Mouse (Mus musculus) NIH3T3 (cell line): Measurements from ENCODE around the gene Sec61b.
A peak's percentile ranks its signal among the peaks of the same experiment; 100 is the strongest.

Experiments used
- DNase-seq: peaks from one replicate; pipeline ENCODE4 v3.0.0-alpha.2; 2012; ENCODE audit warnings: low read depth

The Sec61b gene

DNA sequence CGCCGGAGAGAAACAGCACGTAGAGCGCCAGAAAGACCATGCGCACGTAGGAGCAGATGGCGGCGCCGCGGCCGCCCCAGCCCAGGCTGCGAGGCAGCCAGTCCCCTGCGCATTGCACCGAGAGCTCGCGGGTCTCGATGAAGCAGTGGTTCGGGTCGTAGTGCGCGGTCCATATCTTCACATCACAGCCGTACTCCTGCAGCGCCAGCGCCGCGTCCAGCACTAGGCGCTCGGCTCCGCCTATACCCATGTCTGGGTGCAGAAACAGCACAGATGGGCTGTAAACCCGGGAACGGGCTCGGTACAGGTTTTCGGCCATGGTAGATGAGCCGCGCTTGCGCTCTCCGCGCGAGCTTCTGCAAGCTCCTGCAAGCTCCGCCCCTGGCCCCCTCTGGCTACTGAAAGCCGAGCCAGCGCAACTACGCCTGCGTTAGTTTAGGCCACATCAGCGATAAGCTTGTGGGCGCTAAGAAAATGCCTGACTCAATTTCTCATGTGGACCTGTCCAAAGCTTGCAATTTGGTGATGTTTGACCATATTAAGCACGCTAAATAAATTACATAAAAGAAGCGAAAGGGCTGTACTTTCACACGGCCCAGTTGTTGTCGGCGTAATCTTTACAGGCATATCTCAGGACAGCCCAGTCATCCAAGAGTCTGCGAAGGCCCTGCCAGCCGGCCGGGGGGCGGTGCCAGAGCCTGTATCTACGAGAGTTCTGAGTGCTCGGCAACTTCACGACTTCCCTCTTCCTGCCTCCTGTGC lies at the start of gene Sec61b, which contains the start of gene Alg2:
Sec61b (plus strand) TSS at position 691 of the 762 bp plus-strand sequence.
Alg2 (minus strand) TSS at position 366 of the 762 bp plus-strand sequence.
- DNase-seq: peak; percentile 97

DNA sequence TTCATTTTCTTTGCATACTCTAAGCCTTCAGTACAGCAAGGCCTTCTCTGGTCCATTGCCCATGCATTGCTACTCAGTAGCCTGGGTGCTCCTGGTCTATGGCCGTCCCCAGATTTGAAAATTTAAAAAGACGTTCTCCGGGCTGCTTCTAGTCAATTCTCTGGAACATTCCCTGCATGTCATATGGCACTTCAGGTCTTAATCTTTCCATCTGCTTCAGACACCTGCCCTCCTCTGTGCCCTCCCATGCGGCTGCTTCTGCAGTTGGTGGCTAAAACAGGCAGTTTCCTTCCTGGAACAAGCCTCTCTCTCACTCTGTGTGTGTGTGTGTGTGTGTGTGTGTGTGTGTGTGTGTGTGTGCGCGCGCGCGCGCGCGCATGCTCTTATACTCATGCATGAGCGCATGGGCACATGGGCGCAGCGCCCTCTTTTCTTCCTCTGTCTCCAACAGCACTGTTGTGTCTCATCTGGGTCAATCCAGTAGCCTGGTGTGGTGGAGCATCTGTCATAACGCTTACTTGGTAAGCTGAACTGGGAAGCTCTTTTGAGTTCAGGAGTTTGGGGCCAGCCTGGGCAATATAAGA lies 49.1 kb upstream of the Sec61b start:
- no peak for DNase-seq

DNA sequence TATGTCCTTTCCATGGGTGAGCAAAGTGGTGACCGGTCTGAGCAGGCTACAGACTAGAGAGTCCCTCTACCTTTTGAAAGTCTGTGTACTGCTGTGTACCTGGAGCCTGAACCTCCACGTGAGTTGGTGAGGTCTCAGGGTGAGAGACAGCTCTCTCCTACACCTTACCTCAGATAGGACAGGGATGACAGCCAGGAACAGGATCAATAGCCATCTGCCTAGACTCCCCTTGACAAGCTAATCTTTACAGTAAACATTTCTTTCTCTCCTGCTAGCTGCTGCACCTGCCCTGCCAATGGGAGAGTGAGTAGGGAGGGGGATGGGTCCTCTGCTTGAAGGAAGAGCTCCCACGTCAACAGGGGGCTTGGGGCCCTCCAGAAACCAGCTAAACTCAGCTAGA lies 46.9 kb upstream of the Sec61b start:
- DNase-seq: no peak

DNA sequence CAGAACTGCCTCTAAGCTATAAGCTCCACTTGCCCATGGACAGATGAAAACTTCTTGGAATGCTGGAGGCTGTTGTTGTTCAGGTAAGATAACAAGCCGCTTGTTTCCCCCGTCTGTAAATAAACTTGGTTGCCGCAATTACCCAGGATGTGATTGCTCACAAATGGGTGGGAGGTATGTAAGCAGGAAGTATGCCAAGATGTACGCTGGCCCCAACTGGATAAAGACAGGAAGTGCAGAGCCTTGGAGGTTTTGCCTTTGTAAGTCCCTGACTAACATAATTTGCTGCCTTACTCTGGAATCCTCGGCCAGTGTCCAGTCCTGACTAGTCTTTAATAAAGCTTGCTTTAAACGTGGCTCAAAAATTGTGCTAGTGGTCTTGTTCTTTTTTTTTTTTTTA lies 43.9 kb upstream of the Sec61b start:
- DNase-seq: peak; percentile 53

DNA sequence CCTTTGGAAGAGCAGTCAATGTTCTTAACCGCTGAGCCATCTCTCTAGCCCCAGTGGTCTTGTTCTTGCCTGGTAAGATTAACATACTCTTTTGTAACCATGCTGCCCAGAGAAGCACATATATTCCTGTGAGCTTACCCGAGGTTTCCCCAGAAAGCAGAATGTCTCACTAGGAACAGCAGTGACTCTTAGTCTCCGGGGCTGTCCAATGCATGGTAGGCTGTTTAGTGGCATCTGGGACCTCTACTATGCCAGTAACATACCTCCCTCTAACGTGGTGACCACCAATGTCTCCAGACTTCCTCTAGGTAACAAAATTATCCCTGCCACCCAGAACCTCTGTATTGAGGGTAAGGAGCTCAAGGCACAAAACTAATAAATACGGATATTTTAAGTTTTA lies 43.4 kb upstream of the Sec61b start:
- no peak for DNase-seq

DNA sequence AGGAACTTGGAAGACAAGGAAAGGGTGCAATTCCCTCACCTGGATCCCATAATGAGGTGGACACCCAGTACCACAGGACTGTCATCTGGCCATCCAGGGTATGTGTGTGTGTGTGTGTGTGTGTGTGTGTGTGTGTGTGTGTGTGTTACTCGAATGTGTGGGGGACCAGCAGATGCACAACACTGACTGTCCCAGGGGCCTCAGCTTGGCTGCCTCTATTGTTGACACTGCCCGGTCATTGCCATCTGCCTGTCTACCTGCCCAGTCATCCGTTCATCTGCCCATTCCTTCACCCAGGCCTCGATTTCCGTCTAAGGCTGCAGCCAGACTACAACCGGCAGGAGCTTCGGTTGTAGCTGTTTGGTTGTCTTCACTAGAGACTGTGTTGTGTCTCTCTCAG lies 41.7 kb upstream of the Sec61b start:
- no peak for DNase-seq

DNA sequence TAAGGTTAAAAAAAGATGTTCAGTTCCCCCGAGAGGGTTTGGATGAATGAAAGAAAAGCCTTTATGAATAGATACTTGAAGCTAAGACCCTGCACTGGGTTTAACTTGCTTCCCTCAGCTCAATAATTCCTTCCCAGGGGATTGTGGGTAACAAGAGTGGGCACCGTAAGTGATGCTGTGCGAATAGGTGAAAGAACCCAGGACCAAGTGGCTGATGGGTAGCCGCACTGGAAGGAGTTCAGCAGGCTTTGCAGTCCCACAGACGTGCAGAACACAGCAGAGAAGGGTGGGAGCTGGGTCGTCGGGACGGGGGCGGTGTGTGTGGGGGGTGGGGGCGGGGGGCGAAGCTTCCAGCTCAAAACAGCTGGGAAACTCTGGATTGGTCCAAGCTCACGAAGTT lies 39.3 kb upstream of the Sec61b start:
- no peak for DNase-seq

DNA sequence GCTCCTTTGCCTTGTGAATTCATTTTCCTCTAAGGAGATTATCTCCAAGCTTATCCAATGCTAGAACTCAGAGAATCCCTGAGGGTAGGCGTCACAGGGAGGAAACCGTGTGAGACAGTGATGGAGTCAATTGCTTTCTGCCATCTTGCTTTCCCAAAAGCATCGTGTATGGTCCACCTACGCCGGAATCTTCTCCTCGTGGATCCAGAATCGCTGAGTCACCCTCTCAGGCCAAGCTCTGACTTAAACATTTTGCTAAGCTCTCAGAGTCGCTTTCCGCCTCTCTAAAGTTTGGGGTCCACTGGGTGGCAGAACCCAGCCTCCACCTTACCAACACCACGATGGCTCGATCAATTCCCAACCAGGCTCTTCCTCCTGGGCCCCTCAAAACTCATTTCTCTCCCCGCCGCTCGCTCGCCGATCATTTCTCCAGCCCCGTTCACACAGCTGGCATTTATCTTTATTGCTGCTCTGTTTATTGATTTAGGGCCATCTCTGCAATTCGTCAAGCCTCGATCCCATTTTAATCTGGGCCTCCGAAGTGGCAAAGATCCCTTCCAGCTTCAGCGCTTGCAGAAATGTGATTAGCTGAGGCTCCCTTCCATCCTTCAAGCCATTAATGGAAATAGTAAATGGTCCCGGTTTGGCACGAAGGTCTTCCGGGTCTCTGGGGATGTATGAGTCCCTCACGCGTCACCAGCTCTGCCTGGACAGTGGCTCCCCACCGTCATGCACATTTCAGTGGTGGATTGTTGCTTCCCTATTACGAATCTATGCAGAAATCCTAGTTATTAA lies 38.7 kb upstream of the Sec61b start:
- DNase-seq: no peak

DNA sequence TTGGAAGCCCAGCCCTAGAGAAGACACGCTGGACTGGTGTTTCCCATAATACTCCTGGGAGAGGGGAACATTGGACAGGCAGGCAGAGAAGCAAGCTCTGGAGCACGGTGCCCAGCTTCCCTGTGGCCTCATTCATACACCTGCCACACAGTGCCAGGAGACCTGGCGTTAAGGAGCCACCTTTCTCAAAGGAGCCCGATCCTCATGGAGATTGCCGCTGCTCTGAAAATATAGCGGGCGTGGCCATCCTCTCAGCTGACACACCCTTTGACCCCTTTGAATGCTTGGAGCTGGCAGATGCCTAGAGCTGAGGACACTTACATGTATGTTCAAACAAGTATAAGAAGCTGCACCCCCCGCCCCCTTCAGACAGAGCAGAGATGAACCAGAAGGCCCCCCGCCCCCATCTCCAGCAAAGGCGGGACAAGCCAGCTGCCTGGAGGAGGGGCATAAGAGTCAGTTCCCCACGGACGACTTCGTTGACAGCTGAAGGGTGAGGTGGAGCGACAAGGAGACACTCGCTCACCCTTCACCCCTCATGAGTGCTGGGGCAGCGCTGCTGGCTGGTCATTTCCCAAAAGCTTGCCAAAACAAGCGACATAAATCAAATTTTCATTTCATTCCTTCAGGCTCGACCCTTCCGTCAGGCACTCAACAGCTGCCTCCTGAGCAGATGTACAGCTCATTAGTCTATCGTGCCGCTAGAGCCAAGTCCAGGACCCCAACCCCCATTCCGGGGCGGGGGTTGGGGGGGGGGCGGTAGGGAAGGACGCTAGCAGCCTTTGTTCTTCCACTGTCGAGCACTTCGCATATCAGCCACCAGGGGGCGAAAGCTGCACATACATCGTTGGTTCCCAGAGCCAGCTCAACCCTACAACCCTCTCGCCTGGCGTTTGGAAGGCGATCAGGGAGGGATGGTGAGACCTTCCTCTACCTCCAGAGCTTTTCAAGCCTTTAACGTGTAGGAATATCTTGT lies 36.8 kb upstream of the Sec61b start:
- peak; percentile 94 for DNase-seq

DNA sequence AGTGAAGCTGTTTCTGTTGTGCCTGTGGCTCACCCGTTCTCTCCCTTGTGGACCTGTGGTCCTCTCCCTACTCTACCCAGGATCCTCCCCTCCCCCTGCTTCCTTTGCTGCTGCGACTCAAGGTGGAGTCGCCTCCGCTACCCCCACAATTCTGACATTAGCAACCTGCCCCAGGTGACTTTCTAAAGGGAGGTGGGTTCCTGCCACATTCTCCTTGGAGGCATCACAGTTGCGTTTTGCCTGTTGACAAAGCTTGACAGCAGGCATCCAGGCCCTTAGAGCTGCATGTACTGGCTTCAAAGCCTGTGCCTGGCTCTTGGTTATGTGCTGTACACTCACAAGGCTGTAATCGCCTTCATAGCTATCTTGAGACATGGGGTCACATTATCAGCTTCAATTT lies 35.5 kb upstream of the Sec61b start:
- no peak for DNase-seq

DNA sequence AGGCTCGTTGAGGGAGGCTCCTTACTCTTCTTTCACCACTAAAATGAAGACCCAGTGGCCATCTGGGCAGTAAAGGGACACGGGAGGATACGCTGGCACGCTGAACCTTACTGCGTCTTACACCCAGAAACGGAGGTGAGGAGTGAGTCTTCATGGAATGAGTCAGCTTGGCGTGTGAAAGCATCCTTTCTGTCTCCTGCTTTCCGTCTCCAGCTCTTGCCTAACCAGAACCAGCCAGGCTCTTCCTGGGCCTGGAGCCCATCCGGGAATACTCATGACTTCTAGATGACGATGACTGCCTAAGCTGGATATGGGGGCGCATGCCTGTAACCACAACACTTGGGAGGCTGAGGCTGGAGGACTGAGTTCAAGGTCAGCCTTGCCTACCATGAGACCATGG lies 33.5 kb upstream of the Sec61b start:
- DNase-seq: peak; percentile 32

DNA sequence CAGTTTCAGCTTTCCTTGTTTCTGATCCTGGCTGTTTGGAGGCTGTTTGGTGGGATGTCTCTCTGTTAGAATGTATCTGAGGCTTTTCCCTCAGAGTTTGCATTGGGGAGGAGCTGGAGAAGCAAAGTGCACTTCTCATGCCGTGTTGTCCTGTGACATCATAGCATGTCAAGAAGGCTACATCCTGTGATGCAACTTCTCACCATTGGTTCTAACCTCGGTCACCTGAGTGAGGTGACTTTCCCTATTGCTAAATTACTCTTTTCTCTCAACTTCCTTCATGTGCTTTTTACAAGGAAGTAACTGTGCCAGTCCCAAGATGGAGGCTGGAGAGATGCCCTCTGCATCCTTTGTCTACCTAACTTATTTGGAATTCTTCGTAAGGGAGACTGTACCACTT lies 25.9 kb upstream of the Sec61b start:
- DNase-seq: no peak

DNA sequence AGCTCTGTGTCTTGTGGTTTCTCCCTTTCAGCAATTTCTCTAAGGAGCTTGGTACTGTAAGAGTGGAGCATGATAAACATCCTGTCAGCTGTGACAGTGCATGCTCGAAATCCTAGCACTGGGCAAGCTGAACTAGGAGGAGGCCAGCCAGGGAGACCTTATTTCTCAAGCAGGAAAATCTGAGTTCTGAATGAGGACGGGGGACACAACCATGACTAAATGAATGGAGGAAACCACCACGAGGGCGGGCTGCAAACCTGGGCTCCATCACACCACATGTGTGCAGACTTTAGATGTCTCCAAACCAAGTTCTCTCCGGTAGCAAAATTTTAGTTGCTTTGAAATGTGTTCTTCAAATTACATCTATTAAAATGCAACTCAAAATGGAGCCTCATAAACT lies 25.3 kb upstream of the Sec61b start:
- no peak for DNase-seq

DNA sequence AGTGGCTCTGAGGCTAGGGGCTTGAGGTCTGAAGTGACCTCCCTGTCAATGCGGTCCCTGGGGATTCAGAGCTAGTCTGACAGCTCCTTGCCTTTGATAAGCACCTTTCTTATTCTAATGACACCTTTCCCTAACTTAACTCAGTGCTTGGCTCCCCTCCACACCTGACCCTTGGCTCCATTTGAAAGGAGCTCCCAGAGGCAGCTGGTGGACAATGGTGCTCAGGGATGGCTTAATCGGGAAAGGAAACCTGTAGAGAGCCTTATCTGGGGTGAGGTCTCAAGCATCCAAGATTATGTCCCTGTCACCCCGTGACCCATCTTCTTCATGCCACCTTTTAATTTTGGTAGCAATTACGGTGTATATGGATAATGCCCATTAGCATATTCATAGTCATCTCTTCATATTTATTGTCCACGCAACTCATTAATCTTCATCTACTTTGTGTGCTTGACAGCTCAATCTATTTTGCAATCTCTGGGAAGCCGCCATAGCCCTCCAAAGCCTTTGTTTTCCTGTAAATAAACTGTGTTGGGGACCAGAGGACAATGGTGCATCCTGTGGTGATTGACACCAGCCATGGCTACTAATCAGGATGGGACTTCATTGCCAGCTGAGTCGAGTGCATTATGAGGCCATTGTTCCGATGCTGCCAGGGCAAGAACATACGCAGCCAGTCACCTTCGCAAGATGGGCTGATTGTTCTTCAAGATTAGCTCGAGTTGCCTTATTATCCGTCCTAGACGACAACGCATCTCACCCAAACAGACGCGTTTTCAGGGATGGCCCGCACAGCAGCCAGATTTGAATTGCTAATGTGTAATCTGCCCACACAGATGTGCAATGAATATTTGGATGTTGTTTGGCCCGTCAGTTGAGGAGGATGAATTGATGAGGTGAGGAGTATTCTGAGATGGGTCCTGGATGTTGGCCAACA lies 24.6 kb upstream of the Sec61b start:
- no peak for DNase-seq

DNA sequence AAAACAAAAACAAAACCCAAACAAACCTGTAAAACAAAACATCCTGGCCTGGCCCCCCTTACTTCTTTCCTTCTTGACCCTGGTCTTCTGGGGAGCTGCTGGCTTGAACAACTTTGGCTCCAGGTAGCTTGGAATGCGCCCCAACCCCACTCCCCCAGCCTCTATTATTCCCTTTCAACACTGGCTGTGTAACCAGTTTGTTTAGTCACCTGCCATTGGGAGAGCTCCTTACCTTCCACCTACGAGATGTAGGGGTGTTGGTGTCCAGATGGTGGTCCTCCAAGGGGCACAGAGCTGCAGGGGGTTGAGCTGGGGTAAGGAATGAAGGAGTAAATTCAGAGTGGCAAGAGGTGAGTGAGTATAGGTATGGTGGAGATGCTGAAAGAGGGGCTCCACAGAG lies 7.3 kb upstream of the Sec61b start:
- no peak for DNase-seq

DNA sequence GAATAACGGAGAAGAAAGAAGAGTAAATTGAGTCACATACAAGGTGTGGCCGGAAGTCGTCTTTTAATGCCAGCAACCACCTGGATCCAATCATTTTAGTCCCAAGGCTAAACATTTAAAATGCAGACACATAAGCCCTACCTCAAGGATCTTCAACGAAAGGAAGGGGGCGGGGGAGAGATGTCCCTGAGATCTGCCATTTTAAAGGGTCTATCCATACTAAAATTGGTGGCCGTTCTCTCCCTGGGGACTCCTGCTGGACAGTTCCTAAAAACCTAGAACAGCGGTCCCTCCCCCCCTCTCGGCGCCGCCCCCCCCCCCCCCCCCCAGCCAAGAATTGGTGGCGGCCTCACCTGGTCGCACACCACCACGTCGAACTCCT lies 881 bp upstream of the Sec61b start:
- DNase-seq: no peak

DNA sequence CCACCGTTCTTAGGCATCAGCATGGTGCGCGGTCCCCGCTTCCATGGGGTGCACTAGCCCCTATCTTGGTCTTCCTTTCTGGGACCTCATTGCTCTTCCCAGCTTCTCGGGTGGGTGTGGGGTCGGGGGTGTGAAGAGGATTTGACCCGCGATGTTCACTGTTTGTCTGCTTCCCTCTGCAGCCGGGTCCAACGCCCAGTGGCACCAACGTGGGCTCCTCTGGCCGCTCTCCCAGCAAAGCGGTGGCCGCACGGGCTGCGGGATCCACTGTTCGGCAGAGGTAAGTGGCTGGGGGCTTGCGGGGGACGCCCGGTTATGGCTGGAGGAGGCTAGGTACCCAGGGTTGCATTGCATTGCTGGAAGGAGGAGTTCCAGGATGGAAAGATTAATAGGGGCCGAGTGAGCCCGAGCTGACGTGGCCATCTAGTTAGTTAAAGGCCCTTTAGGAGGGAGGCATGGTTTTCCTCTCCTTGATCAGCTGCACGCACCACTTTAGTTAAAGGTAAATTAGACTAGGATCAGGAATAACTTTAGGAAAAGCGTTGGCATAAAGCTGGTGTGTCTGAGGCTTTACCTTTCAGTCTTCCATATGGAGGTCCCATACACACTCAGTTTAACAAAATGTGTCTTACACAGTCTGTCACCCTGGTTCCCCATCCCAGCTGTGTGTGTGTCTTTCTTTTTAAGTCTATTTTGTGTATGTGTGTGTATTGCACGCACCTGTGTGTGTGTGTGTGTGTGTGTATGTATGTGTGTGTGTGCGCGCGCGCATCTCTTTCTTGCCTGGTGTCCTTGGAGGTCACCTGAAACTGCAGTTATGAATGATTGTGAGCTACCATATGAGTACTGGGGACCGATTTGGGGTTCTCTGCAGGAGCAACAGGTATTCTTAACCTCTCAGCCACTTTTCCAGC lies 529 bp downstream of the Sec61b start:
- DNase-seq: peak; percentile 40

DNA sequence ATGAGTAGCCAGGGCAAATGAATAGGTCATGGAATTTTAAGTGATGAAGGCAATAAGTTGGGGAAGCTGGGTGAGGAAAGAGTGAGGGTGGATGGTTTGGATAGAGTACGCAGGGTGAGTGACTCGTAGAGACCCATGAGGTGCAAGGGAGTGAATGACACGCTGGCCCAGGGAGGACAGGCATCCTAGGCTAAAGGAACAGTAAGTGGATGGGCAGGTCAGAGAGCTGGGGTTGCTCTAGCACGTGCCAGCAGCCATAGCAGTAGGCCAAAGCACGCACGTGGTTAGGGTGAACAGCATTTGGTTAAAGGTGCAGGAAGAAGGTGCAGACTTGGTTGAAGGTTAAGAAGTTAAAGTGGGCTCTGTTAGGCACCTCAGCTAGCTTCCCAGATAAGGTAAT lies 3.1 kb downstream of the Sec61b start:
- DNase-seq: no peak

DNA sequence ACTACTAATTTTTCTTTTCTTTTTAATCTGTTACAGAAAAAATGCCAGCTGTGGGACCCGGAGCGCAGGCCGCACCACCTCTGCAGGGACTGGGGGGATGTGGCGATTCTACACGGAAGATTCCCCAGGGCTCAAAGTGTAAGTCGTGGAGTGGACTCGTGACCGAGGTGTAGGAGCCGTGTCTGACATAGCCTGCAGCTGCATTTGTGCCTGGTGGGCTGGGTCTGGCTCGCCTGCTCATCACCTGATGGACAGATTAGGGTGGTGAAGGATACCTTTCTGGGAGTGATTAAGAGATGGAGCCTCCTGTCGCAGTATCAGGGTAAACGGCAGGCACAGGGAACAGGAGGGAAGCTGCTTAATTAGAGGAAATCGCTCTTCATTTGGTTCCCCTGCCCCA lies 5.6 kb downstream of the Sec61b start:
- no peak for DNase-seq

DNA sequence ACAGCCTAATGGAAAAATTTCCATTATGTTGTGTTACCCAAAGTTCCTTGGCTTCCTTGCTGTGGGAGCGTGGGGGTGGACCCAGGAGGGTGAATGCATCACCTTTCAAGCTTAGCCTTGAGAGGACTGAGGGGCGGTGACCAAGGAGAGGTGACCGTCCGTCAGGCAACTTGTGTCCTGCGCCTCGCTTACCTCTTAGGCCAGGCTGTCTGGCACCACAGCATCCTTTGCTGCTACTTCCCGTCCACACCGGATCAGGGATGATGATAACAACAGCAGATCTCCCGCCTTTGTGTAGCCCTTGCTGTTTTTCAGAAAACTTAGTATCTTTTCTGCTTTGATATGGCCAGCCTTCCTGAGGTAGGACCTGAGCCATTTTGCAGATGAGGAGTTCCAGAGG lies 6.1 kb downstream of the Sec61b start:
- no peak for DNase-seq
